Mouse (Mus musculus) liver, postnatal 0 days (tissue): ENCODE measurements at regions not wholly inside any gene's neighbourhood (a gene's known extent, or its start where the extent isn't known, plus 50 kb on each side); places are given as distances from the start of the nearest gene placed in this dataset.

Source experiments
- CTCF ChIP-seq: sonication (generic); IDR thresholded peaks from 2 replicates; pipeline ENCODE4 v1.5.1; 2016; ENCODE audit warnings: antibody characterized with exemption, low read depth
- EP300 ChIP-seq: IDR thresholded peaks from 2 replicates; pipeline ENCODE4 v1.6.1; 2016; ENCODE audit warnings: antibody characterized with exemption, low read depth, mild to moderate bottlenecking

DNA sequence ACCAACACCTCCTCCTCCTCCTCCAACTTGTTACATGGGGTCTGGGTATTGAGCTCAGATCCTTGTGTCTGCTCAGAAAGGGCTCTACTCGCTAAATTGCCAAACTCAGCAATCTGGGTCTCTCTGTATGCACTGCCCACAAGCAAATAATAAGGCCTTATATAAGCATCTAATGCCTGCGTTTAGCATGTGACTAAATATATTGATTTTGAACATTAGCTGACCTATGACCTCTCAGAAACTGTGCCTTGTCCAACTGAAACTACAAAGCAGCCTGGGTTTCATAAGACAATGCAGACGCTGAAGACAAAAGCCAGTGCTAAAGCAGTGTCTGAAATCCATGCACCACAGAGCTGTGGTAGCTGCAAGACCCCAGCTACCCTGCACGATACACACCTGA is 206.3 kb upstream of the Mkln1 start:
- TF ChIP-seq CTCF: no peak
- TF ChIP-seq EP300: no peak
